Mouse (Mus musculus): Measurements from ENCODE around the gene Nme7.
A peak's percentile ranks its signal among the peaks of the same experiment; 100 is the strongest.

Nme7 gene

DNA sequence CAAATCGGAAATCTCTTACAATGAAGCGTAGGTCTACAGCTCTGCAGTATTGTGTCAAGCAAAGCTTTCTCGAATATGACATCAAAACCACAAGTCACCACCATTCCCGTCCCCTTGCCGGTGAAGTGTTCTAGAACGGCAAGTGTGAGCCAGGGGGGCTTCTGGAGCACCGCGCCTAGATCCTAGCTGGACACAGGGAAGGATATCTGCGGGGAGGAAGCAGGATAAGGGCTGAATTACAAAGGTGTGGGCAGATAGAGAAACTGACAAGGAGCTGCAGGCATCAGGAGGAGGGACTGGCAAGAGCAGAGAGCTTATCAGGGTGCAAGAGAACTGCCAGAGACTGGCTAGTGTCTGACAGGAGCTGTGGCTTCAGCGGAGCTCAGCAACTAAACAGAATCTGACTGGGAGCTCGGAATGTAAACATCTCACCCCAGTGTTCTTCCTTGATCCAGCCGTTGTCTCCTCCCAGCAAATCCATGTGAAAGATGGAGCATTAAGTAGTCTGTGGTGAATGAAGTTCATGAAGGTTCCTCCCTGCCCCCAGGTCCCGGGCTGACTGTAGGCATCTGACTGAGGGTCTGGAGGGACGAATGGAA is 15.7 kb downstream of the Nme7 start:
- no peak for ATAC-seq (ENCODE audit: insufficient number of reproducible peaks, low FRiP score, low TSS enrichment)

DNA sequence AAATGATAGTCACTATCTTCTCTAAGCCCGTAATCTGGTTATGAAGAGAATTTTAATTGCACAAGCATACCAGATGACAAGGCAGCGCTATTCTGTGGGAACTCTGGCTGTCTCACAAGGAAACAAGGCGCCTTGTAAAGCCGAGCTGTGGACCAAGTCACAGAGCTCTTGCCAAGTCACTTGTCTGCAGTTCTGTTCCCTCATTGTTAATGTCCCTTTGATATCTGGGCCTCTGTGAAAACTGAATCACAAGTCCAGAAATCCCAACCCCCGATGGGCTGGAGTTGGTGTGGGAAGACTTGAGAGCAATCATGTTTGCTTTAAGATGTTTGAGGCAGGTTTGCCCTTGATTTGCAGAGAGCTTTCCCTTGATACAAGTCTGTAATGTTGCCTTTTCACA is 16.8 kb downstream of the Nme7 start:
- ATAC-seq (ENCODE audit: insufficient number of reproducible peaks, low FRiP score, low TSS enrichment) = no peak

DNA sequence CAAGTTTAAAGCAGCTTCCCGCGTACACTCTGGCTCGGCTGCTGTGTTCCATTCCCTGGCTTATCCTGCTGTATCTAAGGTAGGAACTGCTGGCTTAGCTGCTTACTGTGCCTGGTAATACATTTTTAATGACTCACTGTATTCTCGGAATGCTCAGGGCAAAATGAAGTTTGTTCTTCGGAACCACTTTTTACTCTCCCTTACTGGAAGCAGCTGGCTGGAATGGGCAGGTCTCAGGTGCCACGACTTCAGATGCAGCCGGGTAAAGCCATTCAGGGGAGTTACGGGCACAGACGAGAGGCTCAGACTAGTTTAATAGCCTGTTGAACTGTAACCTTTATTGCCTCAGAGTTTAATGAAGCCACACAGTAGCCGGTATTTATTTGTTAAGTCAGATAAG is 17.5 kb downstream of the Nme7 start:
- ATAC-seq (ENCODE audit: insufficient number of reproducible peaks, low FRiP score, low TSS enrichment) = no peak

DNA sequence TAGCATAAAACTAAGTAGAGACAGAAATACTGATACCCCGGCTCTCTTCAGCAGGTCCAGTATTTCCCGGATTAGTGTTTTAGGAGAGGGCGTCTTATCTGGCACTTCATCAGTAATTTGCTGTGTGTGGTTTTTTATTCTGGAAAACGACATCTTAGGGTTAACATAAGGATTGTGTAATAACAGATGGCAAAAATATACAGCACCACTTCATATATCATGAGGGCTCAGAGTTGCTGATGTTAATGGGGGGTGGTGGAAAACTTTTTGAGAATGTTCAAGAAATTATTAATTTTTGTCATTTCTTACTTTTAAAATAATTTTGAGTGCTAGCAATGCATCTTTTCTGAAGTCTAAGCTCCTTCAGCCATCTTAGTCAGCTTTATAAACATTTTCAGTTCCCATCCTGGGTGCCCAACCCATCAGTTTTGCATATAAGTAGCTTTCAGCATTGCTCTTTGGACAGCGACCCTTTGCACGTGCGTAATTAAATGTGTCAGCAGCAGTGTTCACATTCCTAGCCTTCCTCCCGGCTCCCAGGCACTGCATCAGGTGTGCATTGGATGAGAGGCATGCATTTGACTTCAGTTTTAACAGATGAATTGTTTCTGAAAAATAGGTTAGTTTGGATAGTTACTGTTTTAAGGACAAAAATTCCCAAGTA is 19.2 kb downstream of the Nme7 start:
- no peak for ATAC-seq (ENCODE audit: insufficient number of reproducible peaks, low FRiP score, low TSS enrichment)

DNA sequence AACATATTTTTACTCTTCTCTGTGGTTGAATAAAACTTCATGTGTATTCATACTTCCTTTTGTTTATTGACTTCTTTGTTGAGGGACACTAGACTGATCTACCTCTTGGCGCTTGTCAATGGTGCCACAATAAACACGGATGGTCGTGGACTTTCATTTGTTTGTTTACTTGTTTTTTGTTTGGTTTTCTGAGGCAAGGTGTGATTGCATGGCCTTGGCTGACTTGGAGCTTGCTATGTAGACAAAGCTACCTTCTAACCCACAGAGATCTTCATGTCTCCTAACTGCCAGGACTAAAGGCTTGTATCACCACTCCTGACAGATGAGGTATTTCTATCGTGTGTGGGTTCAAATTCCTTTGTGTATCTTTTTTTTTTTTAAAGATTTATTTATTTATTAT is 20.3 kb downstream of the Nme7 start:
- no peak for ATAC-seq (ENCODE audit: insufficient number of reproducible peaks, low FRiP score, low TSS enrichment)

DNA sequence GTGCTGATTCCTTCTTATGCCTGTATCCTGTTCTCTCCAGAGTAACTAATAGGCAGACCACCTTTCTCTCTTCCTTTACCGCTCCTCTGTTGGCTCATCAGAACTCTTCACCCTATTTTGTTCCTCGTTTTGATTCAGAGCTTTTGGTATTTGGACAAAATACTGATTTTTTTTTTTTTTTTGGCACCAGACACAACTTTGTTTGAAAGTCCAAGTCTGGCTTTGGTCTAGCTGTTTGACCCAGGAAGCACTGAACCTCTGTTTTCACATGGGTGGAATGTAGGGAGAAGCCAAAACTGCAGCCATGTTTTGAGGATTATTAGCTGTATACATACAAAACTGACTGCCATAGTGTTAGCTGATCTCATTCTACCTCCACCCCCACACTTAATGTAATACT is 21.0 kb downstream of the Nme7 start:
- ATAC-seq (ENCODE audit: insufficient number of reproducible peaks, low FRiP score, low TSS enrichment) = no peak

DNA sequence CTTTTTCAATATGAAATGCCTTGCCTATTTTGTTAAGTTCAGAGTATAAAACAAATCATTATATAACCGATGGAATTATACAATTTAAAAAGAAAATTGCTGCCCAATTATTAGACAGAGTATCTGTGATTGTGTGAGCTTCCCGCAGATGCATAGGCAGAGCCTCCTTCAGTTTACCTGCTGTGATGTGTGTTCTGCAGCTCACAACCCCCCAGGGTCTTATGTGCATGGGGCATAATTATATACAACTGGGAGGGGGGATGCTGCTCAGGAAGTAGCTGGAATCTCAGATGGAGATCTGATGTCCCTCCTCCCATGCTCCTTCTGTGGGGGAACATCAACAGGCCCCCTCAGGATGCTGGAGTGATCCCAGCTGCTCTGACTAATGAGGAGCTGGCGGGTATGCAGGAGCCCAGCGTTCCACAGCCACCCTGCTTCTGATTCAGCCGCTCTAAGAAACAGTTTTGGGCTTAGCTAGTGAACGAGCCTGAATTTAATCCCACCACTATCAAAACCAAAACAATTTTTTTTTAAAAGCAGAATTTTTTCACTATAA is 22.8 kb downstream of the Nme7 start:
- no peak for ATAC-seq (ENCODE audit: insufficient number of reproducible peaks, low FRiP score, low TSS enrichment)

DNA sequence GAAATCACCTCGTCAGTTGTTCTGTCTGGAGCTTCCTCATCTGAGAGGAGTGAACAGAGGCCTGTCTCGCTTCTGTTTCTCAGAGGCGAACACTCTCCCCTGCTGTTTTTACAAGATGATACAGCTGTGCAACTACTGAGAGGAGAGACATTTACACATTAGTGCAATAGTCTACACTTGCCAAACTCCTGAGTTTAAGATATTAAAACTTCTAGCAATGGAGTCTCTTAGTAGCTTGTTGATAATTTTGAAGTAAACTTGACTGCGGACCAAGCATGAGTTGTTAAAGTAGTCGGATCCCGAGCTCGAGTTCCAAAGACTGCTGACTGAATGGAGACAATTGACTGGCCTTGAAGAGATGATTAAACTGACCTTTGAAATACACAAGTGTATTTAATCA is 23.8 kb downstream of the Nme7 start:
- ATAC-seq (ENCODE audit: insufficient number of reproducible peaks, low FRiP score, low TSS enrichment) = no peak

DNA sequence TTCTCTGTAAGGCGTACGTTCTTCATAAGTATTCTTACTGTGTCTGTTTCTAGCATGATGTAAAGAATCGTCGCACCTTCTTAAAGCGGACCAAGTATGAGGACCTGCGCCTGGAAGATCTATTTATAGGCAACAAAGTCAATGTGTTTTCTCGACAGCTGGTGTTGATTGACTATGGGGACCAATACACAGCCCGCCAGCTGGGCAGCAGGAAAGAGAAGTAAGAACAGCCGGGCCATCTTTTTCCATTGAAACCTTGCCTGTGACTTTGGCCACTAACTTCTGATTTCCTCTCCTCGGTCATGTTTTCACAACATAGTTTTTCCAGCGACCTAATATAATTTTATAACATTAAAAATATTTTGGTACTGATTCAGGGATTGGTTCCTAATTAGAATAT is 28.6 kb downstream of the Nme7 start:
- no peak for ATAC-seq (ENCODE audit: insufficient number of reproducible peaks, low FRiP score, low TSS enrichment)

DNA sequence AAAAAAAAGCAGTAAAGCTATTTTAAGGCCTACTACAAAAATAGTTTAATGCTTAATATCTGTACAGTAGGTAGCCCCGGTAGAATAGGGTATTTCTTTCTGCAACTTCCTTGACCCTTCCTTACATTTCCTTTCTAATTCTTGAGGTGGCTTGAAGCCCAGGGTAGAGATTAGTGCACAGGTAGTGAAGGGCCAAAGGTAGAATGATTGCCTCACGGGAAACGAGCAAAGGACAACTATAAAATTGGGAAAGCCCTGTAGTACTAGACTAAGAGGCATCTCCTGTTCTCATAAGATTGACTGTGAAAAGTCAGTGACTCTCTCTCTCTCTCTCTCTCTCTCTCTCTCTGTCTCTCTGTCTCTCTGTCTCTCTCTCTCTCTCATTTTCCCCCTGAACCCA is 31.5 kb downstream of the Nme7 start:
- ATAC-seq (ENCODE audit: insufficient number of reproducible peaks, low FRiP score, low TSS enrichment) = no peak

DNA sequence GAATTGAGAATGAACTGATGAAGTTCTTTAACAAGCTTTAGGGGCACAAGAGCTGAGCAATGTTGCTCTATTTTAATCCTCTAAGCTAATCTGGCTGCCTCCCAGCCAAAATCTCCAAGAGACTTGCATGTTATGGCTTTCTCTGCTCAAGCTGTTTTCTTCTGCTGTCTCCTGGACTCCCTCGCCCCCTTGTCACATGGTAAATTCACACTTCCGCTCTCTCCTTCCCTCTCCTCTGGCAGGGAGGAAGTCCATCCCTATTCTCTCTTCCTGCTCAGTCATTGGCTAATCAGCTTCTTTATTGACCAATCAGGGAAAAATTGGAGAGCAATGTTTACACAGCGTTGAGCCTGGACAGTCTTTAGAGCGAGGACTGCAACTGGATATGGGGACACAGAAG is 31.9 kb downstream of the Nme7 start:
- ATAC-seq (ENCODE audit: insufficient number of reproducible peaks, low FRiP score, low TSS enrichment) = no peak

DNA sequence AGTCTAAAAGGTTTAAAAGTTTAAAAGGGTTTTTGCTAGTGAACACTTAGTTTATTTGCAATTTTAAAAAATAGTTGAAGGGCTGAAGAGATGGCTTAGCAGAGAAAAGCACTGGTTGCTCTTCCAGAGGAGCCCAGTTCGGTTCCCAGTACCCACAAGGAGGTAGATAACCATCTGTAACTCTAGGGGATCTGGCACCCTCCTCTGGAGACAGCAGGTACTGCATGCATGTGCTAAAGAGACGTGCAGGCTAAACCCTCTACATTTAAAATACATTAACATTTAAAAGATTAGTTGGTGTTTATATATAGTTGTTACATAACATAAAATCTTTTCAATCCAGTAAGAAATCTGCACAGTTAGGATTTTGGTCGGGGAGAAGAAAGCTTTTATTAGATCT is 38.2 kb downstream of the Nme7 start:
- ATAC-seq (ENCODE audit: insufficient number of reproducible peaks, low FRiP score, low TSS enrichment) = no peak

DNA sequence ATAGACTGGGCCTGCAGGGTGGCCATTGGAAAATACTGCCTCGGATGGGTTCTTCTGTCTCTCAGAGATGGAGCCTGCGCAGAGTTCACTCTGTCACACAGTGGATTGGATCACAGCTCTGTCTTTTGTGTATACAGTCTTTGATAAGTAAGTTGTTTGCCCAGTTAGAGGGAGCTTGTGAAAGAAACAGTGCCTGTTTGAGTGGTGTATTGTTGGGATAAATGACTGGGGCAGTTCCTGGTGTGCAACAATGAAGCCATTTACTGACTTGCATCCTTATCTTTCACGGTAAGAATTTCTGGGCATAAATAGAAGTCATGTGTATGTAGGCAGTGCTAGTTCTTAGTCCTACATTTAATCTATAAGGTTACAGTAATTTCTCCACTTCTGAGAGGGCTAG is 49.5 kb downstream of the Nme7 start:
- no peak for ATAC-seq (ENCODE audit: insufficient number of reproducible peaks, low FRiP score, low TSS enrichment)

DNA sequence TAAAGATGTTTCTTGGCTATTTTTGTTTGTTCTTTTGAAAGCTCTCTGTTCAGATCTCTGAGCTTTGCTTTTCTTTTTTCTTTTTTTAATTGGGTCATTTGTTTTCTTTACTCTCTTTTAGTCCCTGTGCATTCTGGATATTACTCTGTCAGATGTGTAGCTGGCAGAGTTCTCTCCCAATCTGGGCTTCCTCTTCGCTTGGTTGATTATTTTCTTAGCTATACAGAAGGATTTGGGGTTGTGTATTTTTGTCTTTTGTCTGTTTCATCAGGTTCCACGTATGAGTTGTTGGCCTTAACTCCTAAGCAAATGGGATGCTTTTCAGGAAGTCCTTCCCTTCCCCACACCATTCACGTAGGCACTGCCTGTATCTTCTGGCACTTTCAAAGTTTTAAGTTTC is 54.1 kb downstream of the Nme7 start:
- no peak for ATAC-seq (ENCODE audit: insufficient number of reproducible peaks, low FRiP score, low TSS enrichment)

DNA sequence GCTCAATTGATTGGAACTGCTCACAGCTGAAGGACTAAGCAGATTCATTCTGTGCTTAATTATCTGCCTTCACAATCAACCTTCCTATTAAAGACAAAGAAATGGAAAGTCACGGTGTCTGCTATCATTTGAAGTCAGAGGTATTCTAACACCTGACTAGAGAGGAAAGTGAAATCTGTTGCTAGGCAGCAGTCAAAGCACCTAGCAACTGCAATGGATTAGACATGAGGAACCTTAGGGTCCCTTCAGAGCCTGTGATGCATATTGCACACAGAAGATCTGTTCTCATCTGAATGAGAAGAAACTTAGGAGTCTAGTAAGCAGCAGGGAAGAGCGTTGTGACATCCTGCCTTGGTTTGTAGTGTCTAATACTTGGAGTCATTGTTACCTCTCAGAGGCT is 58.1 kb downstream of the Nme7 start:
- no peak for ATAC-seq (ENCODE audit: insufficient number of reproducible peaks, low FRiP score, low TSS enrichment)

DNA sequence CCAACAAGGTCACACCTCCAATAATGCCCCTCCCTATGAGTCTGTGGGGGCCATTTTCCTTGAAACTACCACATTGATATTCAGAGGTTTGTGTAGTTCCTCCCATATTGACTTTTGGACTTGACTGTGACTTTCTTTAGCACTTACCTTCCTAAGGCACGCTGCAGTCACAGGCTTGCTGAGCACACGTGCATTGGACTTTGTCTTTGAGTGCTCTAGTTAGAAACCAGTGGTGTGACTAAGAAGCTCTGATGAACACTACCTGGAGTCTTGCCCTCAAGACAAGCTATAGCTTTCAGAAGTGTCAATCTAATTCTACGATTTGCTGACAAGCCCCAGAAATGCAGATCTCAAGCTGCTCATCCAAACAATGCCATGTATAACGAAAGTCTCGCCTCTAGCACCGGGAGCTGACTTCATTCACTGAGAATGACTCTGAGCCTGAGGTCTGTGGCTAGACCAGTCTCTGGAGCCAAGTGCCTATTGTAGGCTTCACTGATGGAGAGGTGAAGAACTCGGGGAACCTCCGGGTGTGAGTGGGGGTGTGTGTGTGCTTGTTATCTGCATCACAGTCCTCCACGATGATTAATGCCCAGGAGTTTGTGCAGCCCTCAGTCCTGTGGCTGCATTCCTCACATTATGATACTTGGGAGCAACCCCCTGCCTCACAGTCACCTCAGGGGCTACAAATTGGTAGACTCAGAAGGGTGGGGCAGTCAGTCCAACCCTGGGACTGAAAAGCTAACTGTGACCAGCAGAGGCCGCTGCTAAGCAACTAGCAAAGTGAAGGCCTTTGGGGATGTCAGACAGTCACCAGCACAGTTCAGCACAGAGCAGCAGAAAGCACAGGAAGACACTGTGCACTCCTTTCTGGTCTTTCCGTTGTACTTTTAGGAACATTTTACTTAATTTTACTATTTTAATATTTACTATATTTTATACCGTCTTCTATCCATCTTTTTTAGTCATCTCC is 62.5 kb downstream of the Nme7 start:
- ATAC-seq (ENCODE audit: insufficient number of reproducible peaks, low FRiP score, low TSS enrichment) = peak; percentile 83

DNA sequence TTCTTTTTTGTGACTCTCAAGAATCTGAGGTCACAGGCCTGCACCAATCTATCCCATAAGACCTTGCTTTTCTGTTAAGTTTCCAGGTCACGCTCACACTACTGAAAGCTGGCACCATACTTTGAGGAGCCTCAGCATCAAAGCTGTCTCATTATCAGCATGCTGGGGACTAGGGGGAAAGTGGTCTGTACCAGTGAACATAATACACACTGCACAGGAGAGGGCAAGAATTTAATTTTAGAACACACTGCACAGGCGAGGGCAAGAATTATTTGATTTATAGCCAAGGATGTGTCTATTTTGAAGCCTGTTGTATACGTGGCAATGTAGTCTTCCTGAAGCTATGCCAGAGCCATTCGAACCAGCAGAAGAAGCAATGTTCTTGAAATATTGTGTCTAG is 64.2 kb downstream of the Nme7 start:
- ATAC-seq (ENCODE audit: insufficient number of reproducible peaks, low FRiP score, low TSS enrichment) = no peak

DNA sequence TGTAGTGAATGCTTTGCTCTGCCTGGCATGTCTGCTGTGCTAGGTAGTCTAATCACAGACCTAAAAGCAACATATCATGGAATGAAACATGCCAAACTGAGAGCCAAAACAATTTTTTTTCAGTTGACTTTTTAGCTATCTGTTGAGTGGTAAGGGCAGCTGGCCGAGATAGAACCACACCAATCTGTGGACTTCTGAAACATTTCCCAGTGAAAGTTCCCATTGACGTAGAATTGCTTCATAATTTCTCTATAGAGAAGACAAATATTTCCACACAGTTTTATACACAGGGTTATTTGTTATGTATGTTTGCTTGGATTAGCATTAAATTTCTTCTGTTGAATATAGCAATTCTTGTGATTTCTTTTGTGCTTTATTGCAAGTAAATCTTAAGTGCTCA is 65.9 kb downstream of the Nme7 start:
- ATAC-seq (ENCODE audit: insufficient number of reproducible peaks, low FRiP score, low TSS enrichment) = no peak

DNA sequence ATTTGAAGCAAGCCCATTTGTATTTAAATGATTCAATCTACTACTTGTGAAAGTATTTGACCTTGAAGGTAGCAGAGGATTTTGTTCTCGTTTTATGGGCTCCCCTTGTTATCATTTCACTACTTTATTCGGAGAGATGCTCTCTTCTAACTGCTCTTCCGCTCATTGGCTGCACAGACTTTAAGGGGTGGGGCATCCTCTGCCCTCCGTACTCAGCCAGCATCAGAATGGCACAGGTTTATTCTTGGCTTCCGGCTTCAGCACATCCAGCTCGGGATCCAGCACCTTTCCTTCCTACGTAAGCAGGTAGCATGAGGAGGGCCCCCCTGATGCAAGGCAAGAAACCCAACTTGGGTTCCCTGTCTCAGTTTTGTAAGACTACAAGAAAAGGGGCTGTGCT is 69.1 kb downstream of the Nme7 start:
- no peak for ATAC-seq (ENCODE audit: insufficient number of reproducible peaks, low FRiP score, low TSS enrichment)

DNA sequence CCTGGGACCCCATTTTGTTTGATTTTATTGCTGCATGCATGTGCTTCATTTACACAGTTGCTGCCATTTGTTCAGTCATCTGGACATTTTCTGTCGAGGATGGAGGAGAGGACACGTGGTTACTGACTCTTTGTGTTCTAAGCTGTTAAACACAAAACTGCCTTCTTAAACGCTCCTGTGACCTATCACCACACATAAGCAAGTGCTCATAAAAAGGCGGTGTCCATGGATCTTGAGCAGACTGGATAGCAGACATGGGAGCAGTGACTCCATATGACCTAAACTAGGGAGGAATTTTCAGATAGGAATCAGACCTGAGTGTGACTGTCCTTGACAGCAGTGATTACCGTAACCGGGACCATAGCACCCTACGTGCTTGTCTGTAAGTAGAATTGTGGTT is 70.1 kb downstream of the Nme7 start:
- no peak for ATAC-seq (ENCODE audit: insufficient number of reproducible peaks, low FRiP score, low TSS enrichment)

DNA sequence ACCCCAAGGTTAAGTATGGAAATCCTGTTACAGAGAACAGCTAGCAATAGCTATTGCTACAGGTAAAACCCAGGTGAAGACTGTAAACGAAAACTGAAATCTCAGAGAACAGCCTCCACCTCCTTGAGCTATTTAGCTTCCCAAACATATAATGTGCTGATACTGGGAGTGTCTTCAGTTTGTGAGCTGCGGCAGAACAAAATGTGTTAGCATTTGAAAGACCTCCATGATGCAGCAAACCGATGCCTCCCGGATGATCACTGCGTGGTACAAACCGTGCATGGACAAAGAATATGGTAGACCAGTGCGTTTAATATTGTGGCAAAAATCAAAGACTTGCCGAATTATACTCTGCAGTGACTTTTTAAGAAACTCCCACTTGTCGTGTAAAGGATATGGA is 71.7 kb downstream of the Nme7 start:
- no peak for ATAC-seq (ENCODE audit: insufficient number of reproducible peaks, low FRiP score, low TSS enrichment)

Measured in cerebellum, adult (tissue).